Mouse (Mus musculus): Measurements from ENCODE around the gene Rem1. TPM values are rescaled to one million over a fixed set of nuclear protein-coding genes. Genes with fewer than 3 reads are reported as not detected.
A peak's percentile ranks its signal among the peaks of the same experiment; 100 is the strongest.
"Not testable (repeated sequence)": the region's sequence is repeated elsewhere in the genome, so short reads cannot be mapped to it uniquely, and the experiment has no call there.

Rem1 gene
- total RNA-seq, 2 experiments from 2014 or later = 6.5 to 7.8 TPM

GRCm38 (mm10) chr2:152624566-152624965, 2.2 kb upstream of the Rem1 start:
- DNase-seq = no peak
- intact Hi-C loops (cut with DNase I) = no loop called here

- intact Hi-C loops (cut with DNase I) = no loop called here
- DNase-seq = no peak
These were observed 1.5 kb upstream of the Rem1 start for GRCm38 (mm10) chr2:152625256-152625655.

- intact Hi-C loops (cut with DNase I) = no loop called here
- no peak for DNase-seq
These were observed 1.3 kb downstream of the Rem1 start for GRCm38 (mm10) chr2:152628066-152628465.

GRCm38 (mm10) chr2:152629239-152629638, 2.5 kb downstream of the Rem1 start:
- intact Hi-C loops (cut with DNase I) = no loop called here
- no peak for DNase-seq

- intact Hi-C loops (cut with DNase I) = no loop called here
- no peak for DNase-seq
These were observed 3.2 kb downstream of the Rem1 start for GRCm38 (mm10) chr2:152629904-152630303.

- intact Hi-C loops (cut with DNase I) = no loop called here
- DNase-seq = no peak
These were observed 6.6 kb downstream of the Rem1 start for GRCm38 (mm10) chr2:152633334-152633733.

GRCm38 (mm10) chr2:152634311-152634710, 7.6 kb downstream of the Rem1 start:
- intact Hi-C loops (cut with DNase I) = no loop called here

GRCm38 (mm10) chr2:152636246-152637005, 9.7 kb downstream of the Rem1 start:
- intact Hi-C loops (cut with DNase I) = no loop called here
- DNase-seq = peak; percentile 70 to 79

More at GRCm38 (mm10) chr2:152634311-152634710, 7.6 kb downstream of the Rem1 start:
- no peak for DNase-seq

- intact Hi-C loops (cut with DNase I) = no loop called here
- no peak for DNase-seq
These were observed 10.2 kb downstream of the Rem1 start for GRCm38 (mm10) chr2:152637006-152637322.

- DNase-seq = no peak
- intact Hi-C loops (cut with DNase I) = no loop called here
These were observed 10.6 kb downstream of the Rem1 start for GRCm38 (mm10) chr2:152637381-152637780.

- DNase-seq = no peak
- intact Hi-C loops (cut with DNase I) = no loop called here
These were observed 12.1 kb downstream of the Rem1 start for GRCm38 (mm10) chr2:152638865-152639264.

- peak; percentile 50 to 59 for DNase-seq
- intact Hi-C loops (cut with DNase I) = no loop called here
These were observed 12.8 kb downstream of the Rem1 start for GRCm38 (mm10) chr2:152639406-152640113.

- DNase-seq = peak in 1 of 2 experiments; percentile 57
- intact Hi-C loops (cut with DNase I) = no loop called here
These were observed 26.3 kb downstream of the Rem1 start for GRCm38 (mm10) chr2:152652901-152653620.

GRCm38 (mm10) chr2:152653874-152654715, 27.3 kb downstream of the Rem1 start:
- intact Hi-C loops (cut with DNase I) = no loop called here
- no peak for DNase-seq

- intact Hi-C loops (cut with DNase I) = loop anchor here (1.0 kb wide), 1 partner anchor 42 kb away; no protein-coding TSS in a partner anchor
- peak in 1 of 2 experiments; percentile 61 for DNase-seq
These were observed 30.6 kb downstream of the Rem1 start for GRCm38 (mm10) chr2:152657398-152657797.

- DNase-seq = no peak
- intact Hi-C loops (cut with DNase I) = no loop called here
These were observed 34.4 kb downstream of the Rem1 start for GRCm38 (mm10) chr2:152661163-152661562.

- intact Hi-C loops (cut with DNase I) = not testable (repeated sequence)
These were observed 39.4 kb downstream of the Rem1 start for GRCm38 (mm10) chr2:152666191-152666590.

GRCm38 (mm10) chr2:152669256-152669638, 42.5 kb downstream of the Rem1 start, which contains the start of gene H13:
Gene H13 (plus strand): TSS chr2:152669461.
- peak; percentile 91 to 94 for DNase-seq

More at GRCm38 (mm10) chr2:152666191-152666590, 39.4 kb downstream of the Rem1 start:
- not testable (repeated sequence) for DNase-seq

GRCm38 (mm10) chr2:152669639-152670484, 43.1 kb downstream of the Rem1 start:
- intact Hi-C loops (cut with DNase I) = loop anchor here (2.0 kb wide), 1 partner anchor 19 kb away; no protein-coding TSS in a partner anchor
- DNase-seq = no peak

More at GRCm38 (mm10) chr2:152669256-152669638, 42.5 kb downstream of the Rem1 start, which contains the start of gene H13:
- intact Hi-C loops (cut with DNase I) = no loop called here

Data from heart, postnatal 36 days (tissue).